Mouse (Mus musculus) heart, embryonic 11.5 days (tissue): ENCODE results near the gene Prss30. TPM values are rescaled to one million over a fixed set of nuclear protein-coding genes. Genes with fewer than 3 reads are reported as not detected.

Experiments used
- ATAC-seq: fragments of 200-750 bp; cut with Nextera tagmentation; replicated peaks from 2 replicates; pipeline ENCODE4 v1.8.0; 2017; ENCODE audit warnings: moderate library complexity; ENCODE audit not compliant: insufficient number of reproducible peaks, low FRiP score, low TSS enrichment
- H3K27ac ChIP-seq: fragments of 300-500 bp; sonication (generic); 2 replicates; pipeline ENCODE4 v1.5.1; 2014; ENCODE audit warnings: mild to moderate bottlenecking, low read depth, low read length
- H3K27me3 ChIP-seq: fragments of 300-500 bp; sonication (generic); 2 replicates; pipeline ENCODE4 v1.6.1; 2014; ENCODE audit warnings: mild to moderate bottlenecking, low read length, mixed read lengths; ENCODE audit not compliant: control insufficient read depth, insufficient read depth
- H3K36me3 ChIP-seq: fragments of 300-500 bp; sonication (generic); 2 replicates; pipeline ENCODE4 v1.6.1; 2014; ENCODE audit warnings: mild to moderate bottlenecking, low read length, moderate library complexity, mixed read lengths; ENCODE audit not compliant: control insufficient read depth, insufficient read depth
- H3K4me1 ChIP-seq: fragments of 300-500 bp; sonication (generic); 2 replicates; pipeline ENCODE4 v1.6.1; 2014; ENCODE audit warnings: low read length; ENCODE audit not compliant: control insufficient read depth, insufficient read depth
- H3K4me2 ChIP-seq: fragments of 300-500 bp; sonication (generic); 2 replicates; pipeline ENCODE4 v1.6.1; 2014; ENCODE audit warnings: mild to moderate bottlenecking, moderate library complexity
- H3K4me3 ChIP-seq: fragments of 300-500 bp; sonication (generic); 2 replicates; pipeline ENCODE4 v1.5.1; 2014; ENCODE audit warnings: low read depth, low read length
- H3K9ac ChIP-seq: fragments of 300-500 bp; sonication (generic); 2 replicates; pipeline ENCODE4 v1.6.1; 2014; ENCODE audit warnings: mild to moderate bottlenecking, low read depth, low read length, moderate library complexity
- H3K9me3 ChIP-seq: fragments of 300-500 bp; sonication (generic); replicated peaks from 2 replicates; pipeline ENCODE4 v1.6.1; 2016; ENCODE audit warnings: low read length; ENCODE audit not compliant: control insufficient read depth
- whole genome bisulfite sequencing: fragments of 180-500 bp; shearing (Covaris S2); extraction: QIAGEN DNeasy Blood & Tissue Kit; methylation state at CpG from one replicate; pipeline ENCODE4 v1.1.7; 2014; ENCODE audit not compliant: insufficient replicate concordance; 5-methylcytosine and 5-hydroxymethylcytosine counted together
- polyA plus RNA-seq: library from polyadenylated mRNA; unstranded; fragments of >200 nt; fragmentation: Nextera tagmentation; extraction: Ambion mirVana; gene quantifications from 2 replicates; pipeline ENCODE4 v1.2.1, GENCODE M21; 2014

The Prss30 gene
- polyA plus RNA-seq, 1 experiment from 2014 or later: not detected

DNA sequence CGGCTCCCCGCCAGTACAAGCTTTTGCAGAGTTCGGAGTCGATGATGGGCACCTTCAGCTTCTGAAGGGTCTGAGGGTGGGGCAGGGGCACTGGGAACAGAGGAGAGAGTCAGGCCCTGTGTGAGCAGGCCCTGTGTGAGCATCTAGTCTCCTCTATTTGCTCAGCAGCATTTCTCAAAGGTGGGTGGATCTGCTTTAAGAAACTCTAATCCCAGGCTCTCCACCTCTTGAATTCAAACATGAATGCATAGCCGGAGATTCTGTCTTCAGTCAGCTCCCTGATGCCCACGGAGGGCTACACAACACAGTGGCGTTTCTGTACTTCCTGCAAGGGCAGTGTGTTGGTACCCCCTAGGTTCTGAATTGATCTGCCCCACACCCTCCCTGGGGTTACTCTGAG lies 14.3 kb upstream of the Prss30 start:
- no peaks in the 10 kb centered on the region for H3K36me3 ChIP-seq
- no peaks in the 10 kb centered on the region for H3K9me3 ChIP-seq
- H3K27me3 ChIP-seq: peaks cover 11% of the 10 kb centered on the region
- 64% methylated on average over 7 of the region's 7 CpGs for WGBS
- H3K4me2 ChIP-seq: no peak overlapping the region
- ATAC-seq: no peak
- H3K9ac ChIP-seq: no peak overlapping the region
- H3K4me1 ChIP-seq: no peaks in the 10 kb centered on the region
- no peak overlapping the region for H3K27ac ChIP-seq
- H3K4me3 ChIP-seq: no peak overlapping the region

- Histone ChIP-seq H3K4me3 (no peak overlapping the region; the same call in 1 of the 2 replicates), H3K27me3 (peaks cover 11% of the 10 kb centered on the region)
Observed at GRCm38 (mm10) chr17:23993559-23994428, 13.4 kb upstream of the Prss30 start.

GRCm38 (mm10) chr17:23992789-23993553 lies 12.6 kb upstream of the Prss30 start:
- no peaks in the 10 kb centered on the region for H3K9me3 ChIP-seq
- H3K9ac ChIP-seq: 0 out of 2 replicates have a peak overlapping the region, but pooled peaks have one; percentile 54
- no peaks in the 10 kb centered on the region for H3K4me1 ChIP-seq
- ATAC-seq: no peak; the same call in 1 of the 2 replicates
- peaks cover 11% of the 10 kb centered on the region for H3K27me3 ChIP-seq
- H3K4me2 ChIP-seq: peak overlapping the region; percentile 57
- no peak overlapping the region; the same call in 1 of the 2 replicates for H3K4me3 ChIP-seq
- no peaks in the 10 kb centered on the region for H3K36me3 ChIP-seq
- H3K27ac ChIP-seq: no peak overlapping the region
- WGBS: 61% methylated on average over 9 of the region's 9 CpGs

More at GRCm38 (mm10) chr17:23993559-23994428, 13.4 kb upstream of the Prss30 start:
- H3K4me1 ChIP-seq: no peaks in the 10 kb centered on the region
- peak overlapping the region; percentile 24; the same call in 1 of the 2 replicates for H3K9ac ChIP-seq
- no peaks in the 10 kb centered on the region for H3K9me3 ChIP-seq
- H3K27ac ChIP-seq: no peak overlapping the region
- peak overlapping the region; percentile 57 for H3K4me2 ChIP-seq
- ATAC-seq: peak; percentile 61
- H3K36me3 ChIP-seq: no peaks in the 10 kb centered on the region
- 10% methylated on average over 31 of the region's 31 CpGs for WGBS

- 43% methylated on average over 2 of the region's 2 CpGs for WGBS
- Histone ChIP-seq H3K27me3 (no peaks in the 10 kb centered on the region; the same call in none of the 2 replicates), H3K36me3 (no peaks in the 10 kb centered on the region), H3K4me2 (no peak overlapping the region), H3K4me3 (no peak overlapping the region), H3K9ac (no peak overlapping the region), H3K27ac (no peak overlapping the region), H3K4me1 (no peaks in the 10 kb centered on the region), H3K9me3 (no peaks in the 10 kb centered on the region)
- no peak for ATAC-seq
Observed at GRCm38 (mm10) chr17:23989802-23990201, 9.4 kb upstream of the Prss30 start.

GRCm38 (mm10) chr17:23984989-23985388 lies 4.6 kb upstream of the Prss30 start:
- no peak overlapping the region for H3K4me2 ChIP-seq
- H3K36me3 ChIP-seq: no peaks in the 10 kb centered on the region
- H3K27me3 ChIP-seq: no peaks in the 10 kb centered on the region; the same call in 1 of the 2 replicates
- no peak overlapping the region for H3K27ac ChIP-seq
- H3K9ac ChIP-seq: no peak overlapping the region
- no peaks in the 10 kb centered on the region for H3K9me3 ChIP-seq
- H3K4me3 ChIP-seq: no peak overlapping the region
- ATAC-seq: no peak
- 69% methylated on average over 1 of the region's 1 CpGs for WGBS
- no peaks in the 10 kb centered on the region; the same call in 1 of the 2 replicates for H3K4me1 ChIP-seq

DNA sequence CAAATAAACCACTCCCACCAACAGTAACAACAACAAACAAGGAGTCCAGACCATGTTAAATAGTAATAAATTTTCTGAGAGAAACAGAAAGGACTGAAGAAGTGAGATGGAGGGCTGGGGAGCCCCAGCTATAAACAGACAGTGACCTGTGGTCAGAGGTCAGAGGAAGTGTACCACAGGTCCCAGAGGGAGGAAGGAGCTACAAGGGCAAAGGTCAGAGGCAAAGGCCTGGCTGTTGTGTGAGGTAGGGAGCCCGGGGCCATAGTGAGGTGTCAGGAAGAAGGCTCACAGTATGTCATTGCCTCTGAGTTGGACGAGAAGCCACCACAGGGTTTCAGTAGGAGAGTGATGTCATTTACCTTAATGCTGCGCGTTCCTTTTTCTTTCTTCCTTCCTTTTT lies 2.5 kb upstream of the Prss30 start:
- Histone ChIP-seq H3K4me1 (no peaks in the 10 kb centered on the region; the same call in 1 of the 2 replicates), H3K9ac (no peak overlapping the region), H3K27me3 (no peaks in the 10 kb centered on the region; the same call in 1 of the 2 replicates), H3K4me2 (no peak overlapping the region), H3K9me3 (no peaks in the 10 kb centered on the region), H3K36me3 (no peaks in the 10 kb centered on the region), H3K27ac (no peak overlapping the region), H3K4me3 (no peak overlapping the region)
- ATAC-seq: no peak
- 52% methylated on average over 4 of the region's 4 CpGs for WGBS

- no peaks in the 10 kb centered on the region for H3K36me3 ChIP-seq
- no peak overlapping the region for H3K4me3 ChIP-seq
- H3K27me3 ChIP-seq: no peaks in the 10 kb centered on the region
- no peak overlapping the region for H3K4me2 ChIP-seq
- WGBS: 54% methylated on average over 3 of the region's 3 CpGs
- H3K4me1 ChIP-seq: no peaks in the 10 kb centered on the region; the same call in 1 of the 2 replicates
- no peak for ATAC-seq
- H3K9ac ChIP-seq: no peak overlapping the region
- H3K27ac ChIP-seq: no peak overlapping the region
- no peaks in the 10 kb centered on the region for H3K9me3 ChIP-seq
Observed at GRCm38 (mm10) chr17:23979471-23979870, 895 bp downstream of the Prss30 start.

- 79% methylated on average over 4 of the region's 4 CpGs for WGBS
- Histone ChIP-seq H3K4me1 (no peaks in the 10 kb centered on the region), H3K27me3 (no peaks in the 10 kb centered on the region), H3K9ac (no peak overlapping the region), H3K9me3 (no peaks in the 10 kb centered on the region), H3K4me2 (no peak overlapping the region), H3K4me3 (no peak overlapping the region), H3K36me3 (no peaks in the 10 kb centered on the region), H3K27ac (no peak overlapping the region)
- ATAC-seq: no peak
Observed at GRCm38 (mm10) chr17:23976665-23977064, 3.7 kb downstream of the Prss30 start.
